ENCODE assay signal across 30 mouse cellular contexts in the genomic region with DNA sequence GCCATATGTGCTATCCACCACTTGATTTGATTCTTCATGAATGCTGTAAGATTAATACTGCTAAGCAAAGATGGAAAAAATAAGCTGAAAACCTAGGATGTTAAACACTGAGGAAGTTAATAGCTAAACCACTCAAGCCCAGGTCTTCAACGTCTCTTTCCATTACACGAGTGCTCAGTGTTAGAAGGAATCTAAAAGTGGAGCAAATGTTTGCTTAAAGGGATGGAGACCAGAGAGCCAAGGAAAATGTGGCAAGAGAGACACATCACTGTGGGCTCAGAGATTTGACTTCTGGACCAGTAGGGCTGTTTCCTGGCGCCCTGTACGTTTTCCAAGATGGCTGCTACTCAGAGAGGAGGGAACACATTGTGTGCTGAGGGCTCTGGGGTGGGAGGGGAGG. TPM values are rescaled to one million over a fixed set of nuclear protein-coding genes. Genes with fewer than 3 reads are reported as not detected.
"Had no signal": no experiment of that assay in that cellular context is flagged by ENCODE, and none has a peak within 500 bp of the region (broad histone marks: within the 10 kb centered on the region; RNA-seq: fewer than 3 reads in every experiment).

No protein-coding gene starts in this region.

- ATAC-seq: forebrain, embryonic 16.5 days; hindbrain, embryonic 16.5 days; inflammation-experienced regulatory T-cells, adult 6 months; intestine, embryonic 15.5 days; intestine, postnatal 0 days had no signal

- H3K4me2 ChIP-seq: heart, embryonic 12.5 days; hindbrain, embryonic 12.5 days; hindbrain, embryonic 14.5 days; intestine, embryonic 15.5 days; limb, embryonic 13.5 days had no signal

- H3K36me3 ChIP-seq: heart, embryonic 10.5 days; heart, embryonic 12.5 days; hindbrain, embryonic 10.5 days; hindbrain, embryonic 12.5 days; intestine, embryonic 15.5 days; limb, embryonic 13.5 days had no signal

- H3K9ac ChIP-seq: heart, embryonic 12.5 days; hindbrain, embryonic 12.5 days; hindbrain, embryonic 14.5 days; intestine, embryonic 15.5 days; limb, embryonic 13.5 days had no signal

- DNase-seq: gastrocnemius, adult 2 months; gastrocnemius, postnatal 10 days; gastrocnemius, postnatal 25 days; heart, adult 18-20 months; heart, postnatal 10 days; heart, postnatal 4 days; kidney, adult 18-20 months; kidney, adult 8-10 months; kidney, postnatal 10 days; kidney, postnatal 25 days; kidney, postnatal 4 days; layer of hippocampus, postnatal 36 days; left cerebral cortex, postnatal 4 days had no signal

- H3K9me3 ChIP-seq: heart, embryonic 10.5 days; heart, embryonic 12.5 days; hindbrain, embryonic 10.5 days; hindbrain, embryonic 12.5 days; intestine, embryonic 15.5 days; limb, embryonic 13.5 days had no signal

- H3K4me3 ChIP-seq: gastrocnemius, adult 2 months; heart, embryonic 10.5 days; heart, embryonic 12.5 days; hindbrain, embryonic 10.5 days; hindbrain, embryonic 12.5 days; intestine, embryonic 15.5 days; layer of hippocampus, adult 2 months; limb, embryonic 13.5 days had no signal

- H3K27ac ChIP-seq: gastrocnemius, adult 2 months; heart, embryonic 10.5 days; hindbrain, embryonic 10.5 days; hindbrain, embryonic 12.5 days; hindbrain, embryonic 14.5 days; intestine, embryonic 15.5 days; layer of hippocampus, adult 2 months; limb, embryonic 13.5 days had no signal

- H3K27me3 ChIP-seq: heart, embryonic 12.5 days; hindbrain, embryonic 12.5 days; intestine, embryonic 15.5 days; limb, embryonic 13.5 days had no signal

RNA-seq across cellular contexts. Expression of a gene that starts 59.4 kb away (rescaled TPM):
- total RNA-seq: granulocyte monocyte progenitor cell, adult 5-6 weeks; heart, adult 8-10 months; heart, postnatal 10 days; heart, postnatal 25 days; heart, postnatal 4 days had no signal
- polyA plus RNA-seq: heart, embryonic 12.5 days; heart, embryonic 14.5 days; inflammation-experienced regulatory T-cells, adult 6 months; intestine, postnatal 0 days; kidney, embryonic 14.5 days had no signal
